Mouse (Mus musculus): Measurements from ENCODE around the gene Lax1. TPM values are rescaled to one million over a fixed set of nuclear protein-coding genes. Genes with fewer than 3 reads are reported as not detected.

Gene Lax1
- polyA plus RNA-seq (2016; fragmentation: Nextera tagmentation; extraction: Ambion mirVana): 0.16 and 0.39 TPM in 2 replicates

- Histone ChIP-seq H3K4me1 (peaks cover 28% of the 10 kb centered on the region), H3K4me3 (no peak within 1 kb of the TSS), H3K9me3 (no peaks in the 10 kb centered on the region), H3K36me3 (replicated peaks) (no peaks in the 10 kb centered on the region), H3K27ac (replicated peaks) (peak within 1 kb of the TSS; percentile 32), H3K27me3 (replicated peaks; ENCODE audit: low read depth, poor library complexity, severe bottlenecking) (no peaks in the 10 kb centered on the region)
- 23% methylated on average over 6 of the region's 6 CpGs for WGBS
- no peak for DNase-seq (ENCODE audit: low spot score)
Measured at GRCm38 (mm10) chr1:133689897-133690296, at the start of gene Lax1. Gene Lax1 (minus strand): TSS chr1:133690108.

- DNase-seq (ENCODE audit: low spot score): no peak
- Histone ChIP-seq H3K9me3 (no peaks in the 10 kb centered on the region), H3K36me3 (replicated peaks) (peaks cover 5% of the 10 kb centered on the region), H3K4me1 (peaks cover 38% of the 10 kb centered on the region), H3K4me3 (no peak overlapping the region), H3K27ac (replicated peaks) (peak overlapping the region; percentile 81; the same call in 1 of the 2 replicates), H3K27me3 (replicated peaks; ENCODE audit: low read depth, poor library complexity, severe bottlenecking) (peaks cover 57% of the 10 kb centered on the region)
- WGBS: 77% methylated on average over 7 of the region's 7 CpGs
Measured at GRCm38 (mm10) chr1:133736664-133737063, 46.8 kb upstream of the Lax1 start.

GRCm38 (mm10) chr1:133735995-133736652 is 46.2 kb upstream of the Lax1 start:
- H3K4me1 ChIP-seq: peaks cover 33% of the 10 kb centered on the region
- WGBS: 16% methylated on average over 17 of the region's 17 CpGs
- H3K9me3 ChIP-seq: no peaks in the 10 kb centered on the region
- peak overlapping the region; percentile 81 for H3K27ac ChIP-seq (replicated peaks)
- peaks cover 52% of the 10 kb centered on the region for H3K27me3 ChIP-seq (replicated peaks; ENCODE audit: low read depth, poor library complexity, severe bottlenecking)
- peaks cover 9% of the 10 kb centered on the region for H3K36me3 ChIP-seq (replicated peaks)
- DNase-seq (ENCODE audit: low spot score): peak; percentile 75
- H3K4me3 ChIP-seq: peak overlapping the region; percentile 49

GRCm38 (mm10) chr1:133732814-133733213 is 42.9 kb upstream of the Lax1 start:
- DNase-seq (ENCODE audit: low spot score): peak; percentile 42
- H3K4me3 ChIP-seq: no peak overlapping the region
- H3K9me3 ChIP-seq: no peaks in the 10 kb centered on the region
- 50% methylated on average over 11 of the region's 11 CpGs for WGBS
- peaks cover 37% of the 10 kb centered on the region for H3K36me3 ChIP-seq (replicated peaks)
- peaks cover 30% of the 10 kb centered on the region for H3K4me1 ChIP-seq
- H3K27ac ChIP-seq (replicated peaks): peak overlapping the region; percentile 60
- peaks cover 27% of the 10 kb centered on the region for H3K27me3 ChIP-seq (replicated peaks; ENCODE audit: low read depth, poor library complexity, severe bottlenecking)

- peaks cover 42% of the 10 kb centered on the region for H3K36me3 ChIP-seq (replicated peaks)
- 87% methylated on average over 7 of the region's 7 CpGs for WGBS
- H3K9me3 ChIP-seq: no peaks in the 10 kb centered on the region
- no peak overlapping the region for H3K27ac ChIP-seq (replicated peaks)
- no peaks in the 10 kb centered on the region for H3K27me3 ChIP-seq (replicated peaks; ENCODE audit: low read depth, poor library complexity, severe bottlenecking)
- no peak overlapping the region for H3K4me3 ChIP-seq
- H3K4me1 ChIP-seq: peaks cover 11% of the 10 kb centered on the region
- no peak for DNase-seq (ENCODE audit: low spot score)
Measured at GRCm38 (mm10) chr1:133728339-133728738, 38.4 kb upstream of the Lax1 start.

GRCm38 (mm10) chr1:133720342-133720741 is 30.4 kb upstream of the Lax1 start:
- Histone ChIP-seq H3K27me3 (replicated peaks; ENCODE audit: low read depth, poor library complexity, severe bottlenecking) (no peaks in the 10 kb centered on the region), H3K36me3 (replicated peaks) (peaks cover 15% of the 10 kb centered on the region), H3K4me3 (no peak overlapping the region), H3K4me1 (no peaks in the 10 kb centered on the region), H3K9me3 (no peaks in the 10 kb centered on the region), H3K27ac (replicated peaks) (no peak overlapping the region)
- WGBS: 74% methylated on average over 7 of the region's 7 CpGs
- peak; percentile 40 for DNase-seq (ENCODE audit: low spot score)

GRCm38 (mm10) chr1:133718786-133719185 is 28.9 kb upstream of the Lax1 start:
- Histone ChIP-seq H3K9me3 (no peaks in the 10 kb centered on the region), H3K4me1 (peaks cover 7% of the 10 kb centered on the region), H3K27ac (replicated peaks) (no peak overlapping the region), H3K27me3 (replicated peaks; ENCODE audit: low read depth, poor library complexity, severe bottlenecking) (no peaks in the 10 kb centered on the region), H3K36me3 (replicated peaks) (peaks cover 15% of the 10 kb centered on the region), H3K4me3 (no peak overlapping the region)
- no peak for DNase-seq (ENCODE audit: low spot score)
- 86% methylated on average over 8 of the region's 8 CpGs for WGBS

- WGBS: 89% methylated on average over 3 of the region's 3 CpGs
- Histone ChIP-seq H3K4me3 (no peak overlapping the region), H3K9me3 (no peaks in the 10 kb centered on the region), H3K4me1 (peaks cover 11% of the 10 kb centered on the region), H3K27me3 (replicated peaks; ENCODE audit: low read depth, poor library complexity, severe bottlenecking) (no peaks in the 10 kb centered on the region), H3K36me3 (replicated peaks) (peaks cover 15% of the 10 kb centered on the region), H3K27ac (replicated peaks) (no peak overlapping the region)
- DNase-seq (ENCODE audit: low spot score): no peak
Measured at GRCm38 (mm10) chr1:133718296-133718695, 28.4 kb upstream of the Lax1 start.

GRCm38 (mm10) chr1:133716464-133716863 is 26.6 kb upstream of the Lax1 start:
- peaks cover 15% of the 10 kb centered on the region for H3K36me3 ChIP-seq (replicated peaks)
- 27% methylated on average over 7 of the region's 7 CpGs for WGBS
- peak; percentile 49 for DNase-seq (ENCODE audit: low spot score)
- peaks cover 29% of the 10 kb centered on the region for H3K4me1 ChIP-seq
- no peak overlapping the region for H3K4me3 ChIP-seq
- no peak overlapping the region for H3K27ac ChIP-seq (replicated peaks)
- no peaks in the 10 kb centered on the region for H3K27me3 ChIP-seq (replicated peaks; ENCODE audit: low read depth, poor library complexity, severe bottlenecking)
- H3K9me3 ChIP-seq: no peaks in the 10 kb centered on the region

GRCm38 (mm10) chr1:133715191-133715590 is 25.3 kb upstream of the Lax1 start:
- H3K4me1 ChIP-seq: peaks cover 41% of the 10 kb centered on the region
- 0 out of 2 replicates have a peak overlapping the region, but pooled peaks have one; percentile 15 for H3K27ac ChIP-seq (replicated peaks)
- no peaks in the 10 kb centered on the region for H3K27me3 ChIP-seq (replicated peaks; ENCODE audit: low read depth, poor library complexity, severe bottlenecking)
- peaks cover 15% of the 10 kb centered on the region for H3K36me3 ChIP-seq (replicated peaks)
- no peaks in the 10 kb centered on the region for H3K9me3 ChIP-seq
- DNase-seq (ENCODE audit: low spot score): no peak
- 86% methylated on average over 1 of the region's 1 CpGs for WGBS
- no peak overlapping the region for H3K4me3 ChIP-seq

- Histone ChIP-seq H3K27me3 (replicated peaks; ENCODE audit: low read depth, poor library complexity, severe bottlenecking) (no peaks in the 10 kb centered on the region), H3K4me1 (peaks cover 52% of the 10 kb centered on the region), H3K4me3 (no peak overlapping the region), H3K36me3 (replicated peaks) (peaks cover 7% of the 10 kb centered on the region; the same call in 1 of the 2 replicates), H3K9me3 (no peaks in the 10 kb centered on the region), H3K27ac (replicated peaks) (peak overlapping the region; percentile 69)
- peak; percentile 22 for DNase-seq (ENCODE audit: low spot score)
- WGBS: 23% methylated on average over 2 of the region's 2 CpGs
Measured at GRCm38 (mm10) chr1:133713009-133713370, 23.1 kb upstream of the Lax1 start.

- Histone ChIP-seq H3K27ac (replicated peaks) (peak overlapping the region; percentile 69), H3K27me3 (replicated peaks; ENCODE audit: low read depth, poor library complexity, severe bottlenecking) (no peaks in the 10 kb centered on the region), H3K36me3 (replicated peaks) (peaks cover 7% of the 10 kb centered on the region; the same call in 1 of the 2 replicates), H3K4me3 (no peak overlapping the region), H3K9me3 (no peaks in the 10 kb centered on the region), H3K4me1 (peaks cover 58% of the 10 kb centered on the region)
- DNase-seq (ENCODE audit: low spot score): peak; percentile 36
- 41% methylated on average over 12 of the region's 12 CpGs for WGBS
Measured at GRCm38 (mm10) chr1:133712288-133713008, 22.5 kb upstream of the Lax1 start.

GRCm38 (mm10) chr1:133711376-133711775 is 21.5 kb upstream of the Lax1 start:
- Histone ChIP-seq H3K4me3 (no peak overlapping the region), H3K27me3 (replicated peaks; ENCODE audit: low read depth, poor library complexity, severe bottlenecking) (no peaks in the 10 kb centered on the region), H3K36me3 (replicated peaks) (no peaks in the 10 kb centered on the region; the same call in 1 of the 2 replicates), H3K4me1 (peaks cover 59% of the 10 kb centered on the region), H3K9me3 (no peaks in the 10 kb centered on the region), H3K27ac (replicated peaks) (peak overlapping the region; percentile 21; the same call in 1 of the 2 replicates)
- WGBS: 44% methylated on average over 6 of the region's 6 CpGs
- no peak for DNase-seq (ENCODE audit: low spot score)

All from embryonic facial prominence, embryonic 10.5 days (tissue).